ENCODE assay signal across 16 mouse cellular contexts in genomic region chr12:67094414-67094813, GRCm38 (mm10).
"Had no signal": no experiment of that assay in that cellular context is flagged by ENCODE, and none has a peak within 500 bp of the region (broad histone marks: within the 10 kb centered on the region; RNA-seq: fewer than 3 reads in every experiment).

No protein-coding gene starts in this region.

- H3K9ac ChIP-seq: neural tube, embryonic 12.5 days; neural tube, embryonic 13.5 days; neural tube, embryonic 15.5 days; stomach, embryonic 15.5 days had no signal

- H3K27me3 ChIP-seq: neural tube, embryonic 12.5 days; neural tube, embryonic 13.5 days; neural tube, embryonic 15.5 days; stomach, embryonic 15.5 days had no signal

- H3K4me1 ChIP-seq: neural tube, embryonic 12.5 days; neural tube, embryonic 13.5 days; neural tube, embryonic 15.5 days; stomach, embryonic 15.5 days had no signal

- H3K9me3 ChIP-seq: neural tube, embryonic 12.5 days; neural tube, embryonic 13.5 days; neural tube, embryonic 15.5 days; stomach, embryonic 15.5 days had no signal

- H3K4me3 ChIP-seq: neural tube, embryonic 12.5 days; neural tube, embryonic 13.5 days; neural tube, embryonic 15.5 days; stomach, embryonic 15.5 days had no signal

- DNase-seq: retina, postnatal 1 day; right cerebral cortex, adult 18-20 months; right cerebral cortex, postnatal 14 days; right cerebral cortex, postnatal 25 days; right cerebral cortex, postnatal 4 days; spleen, adult 18-20 months; thymus, adult 2 months; thymus, postnatal 14 days; thymus, postnatal 25 days; thymus, postnatal 36 days; thymus, postnatal 4 days had no signal

- H3K36me3 ChIP-seq: neural tube, embryonic 12.5 days; neural tube, embryonic 13.5 days; neural tube, embryonic 15.5 days; stomach, embryonic 15.5 days had no signal

- H3K27ac ChIP-seq: neural tube, embryonic 12.5 days; neural tube, embryonic 13.5 days; neural tube, embryonic 15.5 days; stomach, embryonic 15.5 days; stomach, postnatal 0 days had no signal
